8 mouse cellular contexts compared by ENCODE assay signal in genomic region chr8:83876838-83877223, GRCm38 (mm10). TPM values are rescaled to one million over a fixed set of nuclear protein-coding genes. Genes with fewer than 3 reads are reported as not detected.
A peak's percentile ranks its signal among the peaks of the same experiment; 100 is the strongest.
DNase-seq lines count a peak whose midpoint lies in the region; ATAC-seq and TF ChIP-seq lines count a peak whose summit lies in the region.

No protein-coding gene starts in this region.

- H3K4me2 ChIP-seq in embryonic facial prominence, embryonic 14.5 days (ENCODE audit: low read depth, low read length) = peak overlapping the region; percentile 96
- H3K4me2 ChIP-seq in hindbrain, postnatal 0 days (ENCODE audit: low read depth, low read length) = peak overlapping the region; percentile 97

- no peaks in the 10 kb centered on the region for H3K9me3 ChIP-seq in embryonic facial prominence, embryonic 14.5 days (ENCODE audit: control insufficient read depth, low read length)
- no peaks in the 10 kb centered on the region for H3K9me3 ChIP-seq in hindbrain, postnatal 0 days (ENCODE audit: low read length)

- peak; percentile 15 to 30 for DNase-seq in cerebellum, adult 2 months
- no peak for DNase-seq in cerebellum, postnatal 4 days (ENCODE audit: low spot score in 2 of 2)
- peak; percentile 46 to 53 for DNase-seq in B cell, adult 2 months
- peak; percentile 58 for DNase-seq in embryonic facial prominence, embryonic 14.5 days (ENCODE audit: low spot score)
- DNase-seq in hindbrain, postnatal 0 days (ENCODE audit: low spot score) = peak; percentile 56
- peak; percentile 58 for DNase-seq in lung, postnatal 25 days (ENCODE audit: low spot score)
- peak; percentile 46 for DNase-seq in splenic B cell, adult 2 months (ENCODE audit: low read depth, low spot score)

- H3K4me1 ChIP-seq in cerebellum, adult 2 months (ENCODE audit: control insufficient read depth, insufficient read depth, low read length) = 0 out of 2 replicates have a peak, but pooled peaks cover 3% of the 10 kb centered on the region
- peaks cover 10% of the 10 kb centered on the region for H3K4me1 ChIP-seq in embryonic facial prominence, embryonic 14.5 days (ENCODE audit: control insufficient read depth, insufficient read depth, low read length)
- H3K4me1 ChIP-seq in hindbrain, postnatal 0 days (ENCODE audit: insufficient read depth, low read length) = peaks cover 11% of the 10 kb centered on the region; the same call in 1 of the 2 replicates

- no peaks in the 10 kb centered on the region for H3K36me3 ChIP-seq in embryonic facial prominence, embryonic 14.5 days (ENCODE audit: control insufficient read depth, insufficient read depth, low read length)
- H3K36me3 ChIP-seq in hindbrain, postnatal 0 days (ENCODE audit: insufficient read depth, low read length) = no peaks in the 10 kb centered on the region
- H3K36me3 ChIP-seq in splenic B cell, adult 2 months (ENCODE audit: control insufficient read depth, insufficient read depth, low read length, poor library complexity, severe bottlenecking) = no peaks in the 10 kb centered on the region

- ATAC-seq in embryonic facial prominence, embryonic 14.5 days (ENCODE audit: low read depth) = no peak
- no peak for ATAC-seq in hindbrain, postnatal 0 days
- no peak for ATAC-seq in megakaryocyte, adult 5-6 weeks (ENCODE audit: poor library complexity, severe bottlenecking)

- no peak overlapping the region for H3K27ac ChIP-seq in cerebellum, adult 2 months (ENCODE audit: insufficient read depth, low read length)
- no peak overlapping the region for H3K27ac ChIP-seq in embryonic facial prominence, embryonic 14.5 days (replicated peaks; ENCODE audit: low read depth, low read length)
- H3K27ac ChIP-seq in hindbrain, postnatal 0 days = peak overlapping the region; percentile 92; the same call in 1 of the 2 replicates

- no peaks in the 10 kb centered on the region for H3K27me3 ChIP-seq in cerebellum, adult 2 months (ENCODE audit: control insufficient read depth, insufficient read depth, low read length)
- peaks cover 9% of the 10 kb centered on the region; the same call in 1 of the 2 replicates for H3K27me3 ChIP-seq in embryonic facial prominence, embryonic 14.5 days (replicated peaks; ENCODE audit: control insufficient read depth, insufficient read depth, low read length)
- H3K27me3 ChIP-seq in hindbrain, postnatal 0 days (ENCODE audit: insufficient read depth, low read length) = no peaks in the 10 kb centered on the region
- H3K27me3 ChIP-seq in splenic B cell, adult 2 months (ENCODE audit: control insufficient read depth, insufficient read depth, low read length, poor library complexity, severe bottlenecking) = no peaks in the 10 kb centered on the region; the same call in 1 of the 2 replicates

- WGBS in cerebellum, adult 2 months = 55% methylated on average over 10 of the region's 10 CpGs
- 1% methylated on average over 10 of the region's 10 CpGs for WGBS in embryonic facial prominence, embryonic 14.5 days
- WGBS in hindbrain, postnatal 0 days = 4% methylated on average over 10 of the region's 10 CpGs

- H3K9ac ChIP-seq in embryonic facial prominence, embryonic 14.5 days (ENCODE audit: low read depth, low read length) = no peak overlapping the region
- 0 out of 2 replicates have a peak overlapping the region, but pooled peaks have one; percentile 89 for H3K9ac ChIP-seq in hindbrain, postnatal 0 days (replicated peaks; ENCODE audit: low read length)

- H3K4me3 ChIP-seq in cerebellum, adult 2 months (replicated peaks; ENCODE audit: insufficient read depth, low read depth, low read length) = no peak overlapping the region
- H3K4me3 ChIP-seq in embryonic facial prominence, embryonic 14.5 days (ENCODE audit: low read depth, low read length) = peak overlapping the region; percentile 72; the same call in 1 of the 2 replicates
- H3K4me3 ChIP-seq in hindbrain, postnatal 0 days (ENCODE audit: low read length) = peak overlapping the region; percentile 70; the same call in 1 of the 2 replicates

- no peak for TF ChIP-seq CTCF in cerebellum, adult 2 months (IDR thresholded peaks at IDR 0.05; ENCODE audit: borderline replicate concordance, insufficient read depth, low read depth, low read length)
- peak; percentile 52 for TF ChIP-seq CTCF in hindbrain, postnatal 0 days (IDR thresholded peaks at IDR 0.05; ENCODE audit: low read depth)

- TF ChIP-seq POLR2A in cerebellum, adult 2 months (IDR thresholded peaks at IDR 0.05; ENCODE audit: borderline replicate concordance, insufficient read depth, low read length) = no peak

RNA-seq across cellular contexts. Expression of gene Adgrl1, which starts 23.1 kb away (rescaled TPM):
- 164 and 184 TPM in 2 replicates for polyA plus RNA-seq in cerebellum, adult 2 months (2012; rRNA removed)
- 25.1 and 31.7 TPM in 2 replicates for polyA plus RNA-seq in embryonic facial prominence, embryonic 14.5 days (2014; fragmentation: Nextera tagmentation; extraction: Ambion mirVana)
- total RNA-seq in hindbrain, postnatal 0 days (2014; rRNA removed) = 393 and 469 TPM in 2 replicates
- polyA plus RNA-seq in hindbrain, postnatal 0 days (2015; fragmentation: Nextera tagmentation; extraction: Ambion mirVana) = 54.2 and 54.6 TPM in 2 replicates
- 2.4 and 3.6 TPM in 2 replicates for total RNA-seq in megakaryocyte, adult 5-6 weeks (2015)
- 1.7 TPM in 2 replicates for total RNA-seq in megakaryocyte, adult 5-6 weeks (2017)

Comparison
In these comparisons a context has a peak if more than half of its experiments do, and no peak if none do; other contexts are left out.
1. DNase-seq: peak in cerebellum, adult 2 months (2 of 2), B cell, adult 2 months (2 of 2), embryonic facial prominence, embryonic 14.5 days (single experiment), hindbrain, postnatal 0 days (single experiment), lung, postnatal 25 days (single experiment) and splenic B cell, adult 2 months (single experiment); none in cerebellum, postnatal 4 days (0 of 2).